Mouse (Mus musculus) heart, postnatal 10 days (tissue): ENCODE data around the gene Myrip. TPM values are rescaled to one million over a fixed set of nuclear protein-coding genes. Genes with fewer than 3 reads are reported as not detected.
A peak's percentile ranks its signal among the peaks of the same experiment; 100 is the strongest.
"Not testable (repeated sequence)": the region's sequence is repeated elsewhere in the genome, so short reads cannot be mapped to it uniquely, and the experiment has no call there.

Experiments used
- DNase-seq, 2 experiments: peaks; one replicate each; pipeline ENCODE4 v3.0.0; 2021
- intact Hi-C: fragments of 180-260 bp; cut with DNase I; formaldehyde crosslinking; loops from one replicate; pipeline ENCODE4 v1.15.1; 2025
- total RNA-seq, 2 experiments: library from RNA; stranded (reverse); gene quantifications; 2 replicates each; pipeline ENCODE4 v1.2.3; 2021

Gene Myrip
- total RNA-seq, 2 experiments from 2014 or later, result 2.3 to 3.8 TPM

GRCm38 (mm10) chr9:120322702-120323426 lies 21.6 kb downstream of the Myrip start:
- intact Hi-C loops, result no loop called here
- no peak for DNase-seq

- intact Hi-C loops, result not testable (repeated sequence)
Measured at GRCm38 (mm10) chr9:120331048-120331447, 29.7 kb downstream of the Myrip start.

GRCm38 (mm10) chr9:120338172-120338571 lies 36.9 kb downstream of the Myrip start:
- intact Hi-C loops, result no loop called here
- DNase-seq, result no peak

More at GRCm38 (mm10) chr9:120331048-120331447, 29.7 kb downstream of the Myrip start:
- not testable (repeated sequence) for DNase-seq

GRCm38 (mm10) chr9:120339975-120340695 lies 38.8 kb downstream of the Myrip start:
- intact Hi-C loops, result no loop called here
- peak; percentile 31 to 38 for DNase-seq

- no peak for DNase-seq
- intact Hi-C loops, result no loop called here
Measured at GRCm38 (mm10) chr9:120343123-120343790, 41.9 kb downstream of the Myrip start.

GRCm38 (mm10) chr9:120345651-120346151 lies 44.4 kb downstream of the Myrip start:
- peak; percentile 74 to 76 for DNase-seq
- intact Hi-C loops, result no loop called here

- intact Hi-C loops, result no loop called here
- DNase-seq, result peak; percentile 67 to 76
Measured at GRCm38 (mm10) chr9:120349145-120349544, 47.8 kb downstream of the Myrip start.

GRCm38 (mm10) chr9:120350346-120350745 lies 49.0 kb downstream of the Myrip start:
- intact Hi-C loops, result no loop called here
- DNase-seq, result peak; percentile 33 to 49

- no peak for DNase-seq
- intact Hi-C loops, result no loop called here
Measured at GRCm38 (mm10) chr9:120351061-120351460, 49.7 kb downstream of the Myrip start.

GRCm38 (mm10) chr9:120351474-120351873 lies 50.2 kb downstream of the Myrip start:
- no peak for DNase-seq
- intact Hi-C loops, result no loop called here

- no peak for DNase-seq
Measured at GRCm38 (mm10) chr9:120353036-120353435, 51.7 kb downstream of the Myrip start.

GRCm38 (mm10) chr9:120353967-120354366 lies 52.7 kb downstream of the Myrip start:
- intact Hi-C loops, result no loop called here

More at GRCm38 (mm10) chr9:120353036-120353435, 51.7 kb downstream of the Myrip start:
- intact Hi-C loops, result no loop called here

GRCm38 (mm10) chr9:120354550-120355345 lies 53.4 kb downstream of the Myrip start:
- intact Hi-C loops, result no loop called here
- no peak for DNase-seq

More at GRCm38 (mm10) chr9:120353967-120354366, 52.7 kb downstream of the Myrip start:
- DNase-seq, result no peak

GRCm38 (mm10) chr9:120356490-120356889 lies 55.2 kb downstream of the Myrip start:
- DNase-seq, result no peak
- intact Hi-C loops, result no loop called here

- DNase-seq, result no peak
- intact Hi-C loops, result no loop called here
Measured at GRCm38 (mm10) chr9:120358060-120358459, 56.7 kb downstream of the Myrip start.

GRCm38 (mm10) chr9:120360397-120361177 lies 59.3 kb downstream of the Myrip start:
- peak; percentile 76 to 81 for DNase-seq
- intact Hi-C loops, result no loop called here

- intact Hi-C loops, result no loop called here
- no peak for DNase-seq
Measured at GRCm38 (mm10) chr9:120361656-120362055, 60.3 kb downstream of the Myrip start.

- intact Hi-C loops, result no loop called here
- DNase-seq, result no peak
Measured at GRCm38 (mm10) chr9:120362684-120363083, 61.4 kb downstream of the Myrip start.

GRCm38 (mm10) chr9:120364653-120365283 lies 63.5 kb downstream of the Myrip start:
- intact Hi-C loops, result no loop called here

More at GRCm38 (mm10) chr9:120364653-120365283, 63.5 kb downstream of the Myrip start:
- peak; percentile 24 to 26 for DNase-seq
